Mouse (Mus musculus) kidney, adult 2 months (tissue): ENCODE data around the gene Ptprh. TPM values are rescaled to one million over a fixed set of nuclear protein-coding genes. Genes with fewer than 3 reads are reported as not detected.
"Not testable (repeated sequence)": the region's sequence is repeated elsewhere in the genome, so short reads cannot be mapped to it uniquely, and the experiment has no call there.

ENCODE experiments used
- DNase-seq: peaks from one replicate; pipeline ENCODE4 v3.0.0; 2021
- H3K27ac ChIP-seq: fragments of 200-500 bp; 2 replicates; pipeline ENCODE4 v1.5.1; 2012; ENCODE audit warnings: low read depth, low read length, control low read depth, inconsistent platforms; ENCODE audit not compliant: insufficient read depth
- H3K27me3 ChIP-seq: fragments of 200-500 bp; replicated peaks from 2 replicates; pipeline ENCODE4 v1.6.1; 2012; ENCODE audit warnings: mild to moderate bottlenecking, moderate library complexity, low read length, inconsistent platforms; ENCODE audit not compliant: control insufficient read depth, insufficient read depth
- H3K36me3 ChIP-seq: fragments of 200-500 bp; 2 replicates; pipeline ENCODE4 v1.6.1; 2012; ENCODE audit warnings: mild to moderate bottlenecking, moderate library complexity, low read length, inconsistent platforms; ENCODE audit not compliant: control insufficient read depth, insufficient read depth
- H3K4me1 ChIP-seq: fragments of 200-500 bp; 2 replicates; pipeline ENCODE4 v1.6.1; 2011; ENCODE audit warnings: low read length; ENCODE audit not compliant: control insufficient read depth, insufficient read depth
- H3K4me3 ChIP-seq: fragments of 200-500 bp; 2 replicates; pipeline ENCODE4 v1.5.1; 2011; ENCODE audit warnings: mild to moderate bottlenecking, low read depth, low read length, control low read depth; ENCODE audit not compliant: insufficient read depth
- CTCF ChIP-seq: fragments of 200-500 bp; conservative IDR thresholded peaks from 2 replicates; pipeline ENCODE4 v1.5.1; 2011; ENCODE audit warnings: low read depth, mild to moderate bottlenecking, control low read depth, low read length, moderate library complexity, mixed read lengths; ENCODE audit not compliant: insufficient read depth, insufficient read length
- POLR2A ChIP-seq: fragments of 200-500 bp; IDR thresholded peaks from one replicate; pipeline ENCODE4 v1.6.1; 2011; ENCODE audit warnings: low read depth, low read length, control low read depth
- WGBS: fragments of 180-500 bp; shearing (Covaris S2); methylation state at CpG from one replicate; pipeline ENCODE4 v1.1.7; 2018; 5-methylcytosine and 5-hydroxymethylcytosine counted together
- polyA plus RNA-seq: library from polyadenylated mRNA; depleted of rRNA; stranded (reverse); fragments of >200 nt; gene quantifications from 2 replicates; pipeline ENCODE4 v1.2.3, GENCODE M21; 2012

The Ptprh gene
- polyA plus RNA-seq, 1 experiment: 0.22 TPM

GRCm38 (mm10) chr7:4524212-4524922 is 79.5 kb downstream of the Ptprh start, which contains the start of gene Tnni3:
Gene Tnni3 (minus strand): TSS chr7:4524229.
- not testable (repeated sequence) for H3K27me3 ChIP-seq, H3K27ac ChIP-seq

GRCm38 (mm10) chr7:4523205-4524130 is 80.4 kb downstream of the Ptprh start:
- WGBS: 86% methylated on average over 33 of the region's 33 CpGs
- no peaks in the 10 kb centered on the region for H3K36me3 ChIP-seq
- no peak overlapping the region for H3K4me3 ChIP-seq
- H3K27ac ChIP-seq: no peak overlapping the region
- H3K27me3 ChIP-seq: no peaks in the 10 kb centered on the region
- DNase-seq: no peak
- H3K4me1 ChIP-seq: no peaks in the 10 kb centered on the region
- no peak for TF ChIP-seq CTCF
- TF ChIP-seq POLR2A: no peak

More at GRCm38 (mm10) chr7:4524212-4524922, 79.5 kb downstream of the Ptprh start, which contains the start of gene Tnni3:
- H3K4me1 ChIP-seq, H3K36me3 ChIP-seq, H3K4me3 ChIP-seq: not testable (repeated sequence)
- WGBS: 65% methylated on average over 15 of the region's 15 CpGs
- DNase-seq: peak; percentile 45
- TF ChIP-seq CTCF: peak; percentile 75

- DNase-seq: no peak
- 73% methylated on average over 6 of the region's 6 CpGs for WGBS
Measured at GRCm38 (mm10) chr7:4522292-4522691, 81.5 kb downstream of the Ptprh start.

GRCm38 (mm10) chr7:4521231-4522003 is 82.4 kb downstream of the Ptprh start:
- Histone ChIP-seq H3K4me3 (no peak overlapping the region), H3K27ac (no peak overlapping the region), H3K4me1 (no peaks in the 10 kb centered on the region), H3K27me3 (no peaks in the 10 kb centered on the region), H3K36me3 (no peaks in the 10 kb centered on the region)
- 37% methylated on average over 32 of the region's 32 CpGs for WGBS
- no peak for DNase-seq
- TF ChIP-seq POLR2A: no peak
- TF ChIP-seq CTCF: no peak

More at GRCm38 (mm10) chr7:4522292-4522691, 81.5 kb downstream of the Ptprh start:
- TF ChIP-seq POLR2A: no peak
- no peak for TF ChIP-seq CTCF
- H3K27ac ChIP-seq: no peak overlapping the region
- no peak overlapping the region for H3K4me3 ChIP-seq
- no peaks in the 10 kb centered on the region for H3K27me3 ChIP-seq
- no peaks in the 10 kb centered on the region for H3K36me3 ChIP-seq
- no peaks in the 10 kb centered on the region for H3K4me1 ChIP-seq

GRCm38 (mm10) chr7:4518487-4518886 is 85.4 kb downstream of the Ptprh start:
- Histone ChIP-seq H3K27ac (no peak overlapping the region), H3K4me1 (no peaks in the 10 kb centered on the region), H3K4me3 (no peak overlapping the region), H3K27me3 (no peaks in the 10 kb centered on the region), H3K36me3 (no peaks in the 10 kb centered on the region)
- 71% methylated on average over 1 of the region's 1 CpGs for WGBS
- no peak for DNase-seq
- TF ChIP-seq POLR2A (no peak), CTCF (no peak)

- no peak for TF ChIP-seq POLR2A
- no peak for TF ChIP-seq CTCF
- no peak within 1 kb of the TSS for H3K4me3 ChIP-seq
- H3K36me3 ChIP-seq: no peaks in the 10 kb centered on the region
- no peaks in the 10 kb centered on the region for H3K27me3 ChIP-seq
- DNase-seq: no peak
- H3K4me1 ChIP-seq: no peaks in the 10 kb centered on the region
- 32% methylated on average over 4 of the region's 4 CpGs for WGBS
- H3K27ac ChIP-seq: no peak within 1 kb of the TSS
Measured at GRCm38 (mm10) chr7:4516332-4517050, 87.3 kb downstream of the Ptprh start, which contains the start of gene Tnnt1. Gene Tnnt1 (minus strand): TSS chr7:4516382.
